ENCODE assay signal across 7 mouse cellular contexts in genomic region chr17:25222504-25222940, GRCm38 (mm10). TPM values are rescaled to one million over a fixed set of nuclear protein-coding genes. Genes with fewer than 3 reads are reported as not detected.
DNase-seq lines count a peak whose midpoint lies in the region; ATAC-seq and TF ChIP-seq lines count a peak whose summit lies in the region.
"Not testable (repeated sequence)": the region's sequence is repeated elsewhere in the genome, so short reads cannot be mapped to it uniquely, and the experiment has no call there.

No protein-coding gene starts in this region.

- peaks cover 67% of the 10 kb centered on the region for H3K36me3 ChIP-seq in embryonic facial prominence, embryonic 10.5 days (replicated peaks)
- not testable (repeated sequence) for H3K36me3 ChIP-seq in intestine, embryonic 15.5 days; liver, adult 2 months (ENCODE audit: control insufficient read depth, insufficient read depth, low read length)
- peaks cover 32% of the 10 kb centered on the region for H3K36me3 ChIP-seq in midbrain, embryonic 14.5 days (ENCODE audit: control insufficient read depth, insufficient read depth, low read length)

- H3K4me2 ChIP-seq in intestine, embryonic 15.5 days (replicated peaks) = peak overlapping the region; percentile 77
- H3K4me2 ChIP-seq in midbrain, embryonic 14.5 days (ENCODE audit: low read length) = peak overlapping the region; percentile 70

- TF ChIP-seq CTCF in gastrocnemius, adult 2 months (IDR thresholded peaks at IDR 0.05); liver, adult 2 months (IDR thresholded peaks at IDR 0.05; ENCODE audit: low read depth, low read length): not testable (repeated sequence)

- H3K79me2 ChIP-seq in liver, adult 2 months (ENCODE audit: control insufficient read depth, insufficient read depth, low read length) = peaks cover 25% of the 10 kb centered on the region

- peak; percentile 93 for ATAC-seq in intestine, embryonic 15.5 days
- ATAC-seq in midbrain, embryonic 14.5 days (ENCODE audit: low FRiP score, low TSS enrichment) = peak; percentile 89

- DNase-seq in adrenal gland, postnatal 10 days = peak; percentile 15
- not testable (repeated sequence) for DNase-seq in embryonic facial prominence, embryonic 10.5 days (ENCODE audit: low spot score); gastrocnemius, adult 2 months; liver, adult 2 months (ENCODE audit: extremely low read depth, low read depth, low spot score)
- DNase-seq in midbrain, embryonic 14.5 days = peak; percentile 7
- DNase-seq in spleen, postnatal 10 days (ENCODE audit: low spot score in 2 of 2) = peak; percentile 46 to 55

- 10% methylated on average over 19 of the region's 28 CpGs for WGBS in embryonic facial prominence, embryonic 10.5 days
- WGBS in intestine, embryonic 15.5 days = 14% methylated on average over 16 of the region's 28 CpGs
- WGBS in liver, adult 2 months = 9% methylated on average over 17 of the region's 28 CpGs
- 10% methylated on average over 14 of the region's 28 CpGs for WGBS in midbrain, embryonic 14.5 days

- TF ChIP-seq POLR2A in liver, adult 2 months (IDR thresholded peaks at IDR 0.05; ENCODE audit: extremely low read depth, insufficient read depth, low read length) = not testable (repeated sequence)

- H3K27ac ChIP-seq in embryonic facial prominence, embryonic 10.5 days (replicated peaks) = peak overlapping the region; percentile 42; the same call in 1 of the 2 replicates
- H3K27ac ChIP-seq in gastrocnemius, adult 2 months = peak overlapping the region; percentile 39
- H3K27ac ChIP-seq in intestine, embryonic 15.5 days = not testable (repeated sequence)
- peak overlapping the region; percentile 91 for H3K27ac ChIP-seq in liver, adult 2 months (replicated peaks; ENCODE audit: insufficient read depth, low read depth, low read length)
- H3K27ac ChIP-seq in midbrain, embryonic 14.5 days (replicated peaks; ENCODE audit: low read depth, low read length) = peak overlapping the region; percentile 21; the same call in 1 of the 2 replicates

- peak overlapping the region; percentile 60 for H3K4me3 ChIP-seq in embryonic facial prominence, embryonic 10.5 days
- H3K4me3 ChIP-seq in gastrocnemius, adult 2 months = peak overlapping the region; percentile 61
- H3K4me3 ChIP-seq in intestine, embryonic 15.5 days (replicated peaks) = peak overlapping the region; percentile 43
- H3K4me3 ChIP-seq in liver, adult 2 months (ENCODE audit: insufficient read depth, low read depth, low read length) = peak overlapping the region; percentile 78
- H3K4me3 ChIP-seq in midbrain, embryonic 14.5 days (replicated peaks; ENCODE audit: low read depth, low read length) = peak overlapping the region; percentile 32

- intact Hi-C loops in gastrocnemius, adult 2 months (cut with DNase I) = not testable (repeated sequence)

- not testable (repeated sequence) for H3K9ac ChIP-seq in intestine, embryonic 15.5 days; midbrain, embryonic 14.5 days (replicated peaks; ENCODE audit: low read length)
- H3K9ac ChIP-seq in liver, adult 2 months (ENCODE audit: low read depth, low read length) = peak overlapping the region; percentile 79

- H3K4me1 ChIP-seq in embryonic facial prominence, embryonic 10.5 days = peaks cover 18% of the 10 kb centered on the region
- not testable (repeated sequence) for H3K4me1 ChIP-seq in intestine, embryonic 15.5 days (replicated peaks); midbrain, embryonic 14.5 days (ENCODE audit: control insufficient read depth, insufficient read depth, low read length)
- H3K4me1 ChIP-seq in liver, adult 2 months (ENCODE audit: control insufficient read depth, insufficient read depth, low read length) = peaks cover 21% of the 10 kb centered on the region

- H3K9me3 ChIP-seq in embryonic facial prominence, embryonic 10.5 days; intestine, embryonic 15.5 days; midbrain, embryonic 14.5 days (ENCODE audit: control insufficient read depth, low read length): not testable (repeated sequence)

- 0 out of 2 replicates have a peak, but pooled peaks cover 17% of the 10 kb centered on the region for H3K27me3 ChIP-seq in embryonic facial prominence, embryonic 10.5 days (replicated peaks; ENCODE audit: low read depth, poor library complexity, severe bottlenecking)
- not testable (repeated sequence) for H3K27me3 ChIP-seq in intestine, embryonic 15.5 days (replicated peaks); liver, adult 2 months (ENCODE audit: control insufficient read depth, insufficient read depth, low read length); midbrain, embryonic 14.5 days (ENCODE audit: control insufficient read depth, insufficient read depth, low read length)

RNA-seq across cellular contexts. Expression of gene Gnptg, which starts 17.4 kb away (rescaled TPM):
- total RNA-seq in adrenal gland, postnatal 10 days (2021) = 10 to 100 TPM; 30.6 to 30.7 TPM
- 36.1 and 41.5 TPM in 2 replicates for polyA plus RNA-seq in embryonic facial prominence, embryonic 10.5 days (2016; fragmentation: Nextera tagmentation; extraction: Ambion mirVana)
- 10 to 100 TPM; 14.9 to 16.5 TPM for total RNA-seq in gastrocnemius, adult 2 months (2021)
- 40.6 and 42.7 TPM in 2 replicates for polyA plus RNA-seq in intestine, embryonic 15.5 days (2015; fragmentation: Nextera tagmentation; extraction: Ambion mirVana)
- 32.1 and 33.0 TPM in 2 replicates for total RNA-seq in liver, adult 2 months (2014; rRNA removed)
- 37.4 and 41.4 TPM in 2 replicates for polyA plus RNA-seq in liver, adult 2 months (2012; rRNA removed)
- 79.0 and 83.9 TPM in 2 replicates for polyA plus RNA-seq in midbrain, embryonic 14.5 days (2014; fragmentation: Nextera tagmentation; extraction: Ambion mirVana)

RNA-seq across cellular contexts. Expression of gene Tsr3, which starts 17.4 kb away (rescaled TPM):
- total RNA-seq in adrenal gland, postnatal 10 days (2021) = 10 to 100 TPM; 22.1 to 22.6 TPM
- polyA plus RNA-seq in embryonic facial prominence, embryonic 10.5 days (2016; fragmentation: Nextera tagmentation; extraction: Ambion mirVana) = 75.4 and 78.6 TPM in 2 replicates
- total RNA-seq in gastrocnemius, adult 2 months (2021) = 10 to 100 TPM; 16.3 to 17.5 TPM
- 37.7 and 38.5 TPM in 2 replicates for polyA plus RNA-seq in intestine, embryonic 15.5 days (2015; fragmentation: Nextera tagmentation; extraction: Ambion mirVana)
- total RNA-seq in liver, adult 2 months (2014; rRNA removed) = 14.0 and 16.7 TPM in 2 replicates
- polyA plus RNA-seq in liver, adult 2 months (2012; rRNA removed) = 18.8 and 19.3 TPM in 2 replicates
- polyA plus RNA-seq in midbrain, embryonic 14.5 days (2014; fragmentation: Nextera tagmentation; extraction: Ambion mirVana) = 52.1 and 56.9 TPM in 2 replicates

RNA-seq across cellular contexts. Expression of gene Baiap3, which starts 33.6 kb away (rescaled TPM):
- total RNA-seq in adrenal gland, postnatal 10 days (2021) = 10 to 100 TPM in 1 of 2 experiments, 1 to 10 TPM in 1; 6.4 to 11.8 TPM
- 0.67 and 0.94 TPM in 2 replicates for polyA plus RNA-seq in embryonic facial prominence, embryonic 10.5 days (2016; fragmentation: Nextera tagmentation; extraction: Ambion mirVana)
- under 1 TPM in 1 of 2 experiments, not detected in 1; 0.08 TPM for total RNA-seq in gastrocnemius, adult 2 months (2021)
- 4.0 and 4.3 TPM in 2 replicates for polyA plus RNA-seq in intestine, embryonic 15.5 days (2015; fragmentation: Nextera tagmentation; extraction: Ambion mirVana)
- total RNA-seq in liver, adult 2 months (2014; rRNA removed) = 0.13 and 0.18 TPM in 2 replicates
- polyA plus RNA-seq in liver, adult 2 months (2012; rRNA removed) = 0.43 and 1.2 TPM in 2 replicates
- 11.6 and 17.7 TPM in 2 replicates for polyA plus RNA-seq in midbrain, embryonic 14.5 days (2014; fragmentation: Nextera tagmentation; extraction: Ambion mirVana)

RNA-seq across cellular contexts. Expression of gene Unkl, which starts 34.3 kb away (rescaled TPM):
- 10 to 100 TPM; 12.3 to 19.8 TPM for total RNA-seq in adrenal gland, postnatal 10 days (2021)
- 9.6 and 10.9 TPM in 2 replicates for polyA plus RNA-seq in embryonic facial prominence, embryonic 10.5 days (2016; fragmentation: Nextera tagmentation; extraction: Ambion mirVana)
- 1 to 10 TPM; 5.5 to 5.7 TPM for total RNA-seq in gastrocnemius, adult 2 months (2021)
- polyA plus RNA-seq in intestine, embryonic 15.5 days (2015; fragmentation: Nextera tagmentation; extraction: Ambion mirVana) = 6.0 and 6.6 TPM in 2 replicates
- 9.4 and 10.4 TPM in 2 replicates for total RNA-seq in liver, adult 2 months (2014; rRNA removed)
- polyA plus RNA-seq in liver, adult 2 months (2012; rRNA removed) = 28.0 and 29.0 TPM in 2 replicates
- 9.2 and 9.5 TPM in 2 replicates for polyA plus RNA-seq in midbrain, embryonic 14.5 days (2014; fragmentation: Nextera tagmentation; extraction: Ambion mirVana)

RNA-seq across cellular contexts. Expression of gene BC003965, which starts 38.2 kb away (rescaled TPM):
- 10 to 100 TPM; 19.8 to 24.3 TPM for total RNA-seq in adrenal gland, postnatal 10 days (2021)
- 35.5 and 36.9 TPM in 2 replicates for polyA plus RNA-seq in embryonic facial prominence, embryonic 10.5 days (2016; fragmentation: Nextera tagmentation; extraction: Ambion mirVana)
- total RNA-seq in gastrocnemius, adult 2 months (2021) = 10 to 100 TPM; 11.4 to 18.3 TPM
- polyA plus RNA-seq in intestine, embryonic 15.5 days (2015; fragmentation: Nextera tagmentation; extraction: Ambion mirVana) = 37.4 and 39.5 TPM in 2 replicates
- total RNA-seq in liver, adult 2 months (2014; rRNA removed) = 11.2 and 12.1 TPM in 2 replicates
- polyA plus RNA-seq in liver, adult 2 months (2012; rRNA removed) = 14.7 and 15.4 TPM in 2 replicates
- polyA plus RNA-seq in midbrain, embryonic 14.5 days (2014; fragmentation: Nextera tagmentation; extraction: Ambion mirVana) = 33.6 and 34.3 TPM in 2 replicates
